Mouse (Mus musculus) R1 (cell line): ENCODE data around the gene Cldn7.
"Not testable (repeated sequence)": the region's sequence is repeated elsewhere in the genome, so short reads cannot be mapped to it uniquely, and the experiment has no call there.

ENCODE experiments used
- DNase-seq: peaks from one replicate; pipeline ENCODE4 v3.0.0-alpha.2; 2018; ENCODE audit warnings: low read depth, low spot score

The Cldn7 gene

DNA sequence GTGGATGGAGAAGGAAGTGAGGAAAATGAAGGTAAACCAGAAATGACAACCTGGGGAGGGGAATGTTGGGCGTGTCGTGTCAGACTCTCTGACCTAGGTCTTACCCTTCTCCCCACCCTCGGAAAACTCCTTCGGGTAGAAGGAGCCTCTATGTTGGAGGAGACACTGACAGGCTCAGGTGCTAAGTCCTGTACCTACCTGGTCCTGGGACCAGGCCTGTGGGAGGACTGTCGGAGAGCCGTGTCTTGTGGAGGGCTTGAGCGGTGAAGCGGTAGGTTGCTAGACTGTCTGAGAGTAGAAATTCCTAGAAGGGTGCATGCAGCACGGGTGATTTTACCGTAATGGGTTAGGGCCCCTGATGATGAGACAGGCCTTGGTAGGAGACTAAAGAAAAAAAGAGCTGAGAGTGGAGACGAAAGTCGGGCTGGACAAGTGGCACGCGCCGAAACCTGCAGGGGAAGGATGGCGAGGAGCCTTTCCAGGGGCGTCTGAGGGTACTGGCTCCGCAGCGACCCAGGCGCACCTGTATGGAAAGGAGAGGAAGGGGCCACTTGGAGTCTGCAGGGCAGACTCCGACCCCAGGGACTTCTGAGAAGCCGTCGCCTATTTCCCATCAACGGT, at the start of gene Cldn7:
Gene Cldn7, plus strand, starts transcription at position 130 of the 621 bp plus-strand sequence.
- no peak for DNase-seq

DNA sequence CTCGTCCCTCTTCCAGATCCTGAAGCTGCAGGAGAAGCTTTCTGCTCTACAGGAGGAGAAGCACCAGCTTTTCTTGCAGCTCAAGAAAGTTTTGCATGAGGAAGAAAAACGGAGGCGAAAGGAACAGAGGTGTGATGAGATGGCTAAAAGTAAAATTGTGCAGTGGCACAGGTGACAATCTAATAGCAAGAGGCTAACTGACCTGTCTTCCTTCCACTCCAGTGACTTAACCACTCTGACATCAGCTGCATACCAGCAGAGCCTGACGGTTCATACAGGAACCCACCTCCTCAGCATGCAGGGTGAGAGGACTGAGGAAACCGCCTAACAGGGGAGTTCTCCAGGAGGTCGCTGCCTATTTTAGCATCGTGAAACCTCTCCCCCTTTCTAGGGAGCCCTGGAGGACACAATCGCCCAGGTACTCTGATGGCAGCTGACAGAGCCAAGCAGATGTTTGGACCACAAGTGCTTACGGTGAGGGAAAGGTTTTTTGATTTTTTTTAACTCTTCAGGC, 49.6 kb upstream of the Cldn7 start:
- DNase-seq: peak; percentile 24

DNA sequence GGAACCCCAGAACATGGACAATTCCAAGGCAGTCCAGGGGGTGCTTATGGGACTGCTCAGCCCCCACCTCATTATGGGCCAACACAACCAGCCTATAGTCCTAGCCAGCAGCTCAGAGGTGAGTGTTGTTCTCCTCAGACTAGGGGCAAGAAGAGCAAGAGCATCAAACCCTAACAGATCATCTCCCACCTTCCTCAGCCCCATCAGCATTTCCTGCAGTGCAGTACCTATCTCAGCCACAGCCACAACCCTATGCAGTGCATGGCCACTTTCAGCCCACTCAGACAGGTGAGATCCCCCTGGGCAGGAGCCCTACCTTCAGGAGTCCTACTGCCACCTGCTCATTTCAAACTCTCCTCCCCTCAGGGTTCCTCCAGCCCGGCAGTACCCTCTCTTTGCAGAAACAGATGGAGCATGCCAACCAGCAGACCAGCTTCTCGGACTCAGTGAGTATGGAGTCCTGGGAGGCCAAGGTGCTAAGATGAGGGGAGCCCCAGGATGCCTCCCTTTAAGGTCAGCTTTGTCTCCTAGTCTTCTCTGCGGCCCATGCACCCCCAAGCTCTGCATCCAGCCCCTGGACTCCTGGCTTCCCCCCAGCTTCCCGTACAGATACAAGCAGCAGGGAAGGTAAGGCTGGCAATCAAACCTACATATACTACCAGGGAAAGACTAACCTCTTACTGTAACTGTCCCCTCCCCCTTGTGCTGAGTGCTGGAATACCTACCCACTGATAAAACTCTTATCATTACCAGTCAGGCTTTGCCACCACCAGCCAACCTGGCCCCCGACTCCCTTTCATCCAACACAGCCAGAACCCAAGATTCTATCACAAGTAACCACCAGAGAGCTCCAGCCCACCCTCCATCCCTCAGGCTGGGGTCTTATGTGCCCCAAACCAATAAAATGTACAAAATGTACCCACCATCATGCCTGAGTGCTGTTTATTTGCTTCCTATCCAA, 48.6 kb upstream of the Cldn7 start:
- DNase-seq: peak; percentile 46

DNA sequence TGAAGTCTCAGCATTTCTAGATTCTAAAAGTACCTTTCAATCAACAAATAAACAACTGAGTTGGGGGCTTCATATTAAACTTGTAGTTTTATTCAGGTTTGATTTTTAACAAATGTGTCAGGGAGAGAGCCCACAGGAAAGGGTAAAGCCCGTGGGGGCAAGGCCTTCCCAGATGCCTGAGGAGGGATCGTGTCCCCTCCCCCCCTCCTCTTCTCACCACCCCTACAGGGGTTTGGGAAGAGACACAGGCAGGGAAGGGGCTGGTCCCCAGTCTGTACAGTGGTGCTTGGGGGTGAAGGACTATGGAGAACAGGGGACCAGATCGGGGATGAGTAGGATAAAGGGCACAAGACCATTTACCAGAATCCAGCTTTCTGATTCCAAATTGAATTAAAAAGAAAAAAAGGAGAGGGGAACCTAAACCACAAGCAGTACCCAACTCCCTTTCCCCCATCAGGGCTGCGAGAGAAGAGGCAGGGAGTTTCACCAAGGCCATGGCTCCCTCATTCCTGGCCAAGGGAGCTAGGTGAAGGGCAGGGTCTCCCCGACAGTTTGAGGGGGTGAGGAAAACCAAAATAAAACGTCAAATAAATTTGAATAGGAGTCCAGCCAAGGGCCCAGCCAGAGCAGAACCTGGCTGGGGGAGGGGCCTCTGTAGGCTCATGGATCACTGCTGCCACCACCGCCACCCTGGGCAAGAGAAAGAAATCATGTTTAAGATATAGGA, 47.8 kb upstream of the Cldn7 start:
- DNase-seq: not testable (repeated sequence)

DNA sequence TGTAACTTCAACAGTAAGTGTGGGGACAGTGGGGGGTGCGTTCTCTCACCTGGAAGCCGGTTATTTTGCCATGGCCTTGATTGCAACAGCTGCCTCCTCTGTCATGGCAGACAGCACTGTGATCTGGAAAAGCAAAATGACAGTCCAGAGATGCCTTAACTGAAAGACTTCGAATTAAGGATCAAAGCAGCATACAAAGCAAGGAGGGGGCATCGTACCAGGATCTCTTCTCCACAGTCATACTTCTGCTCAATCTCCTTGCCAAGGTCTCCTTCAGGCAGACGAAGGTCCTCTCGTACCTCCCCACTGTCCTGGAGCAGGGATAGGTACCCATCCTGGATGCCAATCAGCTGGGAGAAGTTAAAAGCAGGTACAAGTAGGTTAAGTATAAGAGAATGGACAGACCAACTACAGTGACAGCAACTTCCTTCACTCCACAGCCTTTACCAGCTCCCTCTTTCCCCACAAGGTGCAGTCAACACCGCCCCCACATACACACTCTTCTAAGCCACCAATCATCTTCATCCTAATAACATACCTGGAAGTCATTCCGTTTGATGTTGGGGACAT, 47.1 kb upstream of the Cldn7 start:
- no peak for DNase-seq

DNA sequence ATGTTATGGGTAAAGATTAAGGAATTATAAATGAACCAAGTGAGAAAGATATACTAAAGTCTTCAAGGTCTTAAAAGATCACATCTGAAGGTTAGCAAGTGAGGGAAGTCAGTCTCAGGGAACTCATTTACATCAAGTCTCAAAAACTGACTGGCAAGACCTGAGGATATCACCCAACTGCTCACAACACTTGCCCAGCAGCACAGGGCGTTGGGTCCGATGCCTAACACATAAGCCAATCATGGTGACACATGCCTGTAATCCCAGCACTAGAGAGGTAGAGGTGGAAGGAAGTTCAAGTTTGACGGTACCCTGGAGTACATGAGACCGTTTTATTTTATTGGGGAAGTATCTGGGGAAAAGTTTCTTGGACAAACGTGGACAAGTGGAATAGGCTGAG, 46.5 kb upstream of the Cldn7 start:
- no peak for DNase-seq

DNA sequence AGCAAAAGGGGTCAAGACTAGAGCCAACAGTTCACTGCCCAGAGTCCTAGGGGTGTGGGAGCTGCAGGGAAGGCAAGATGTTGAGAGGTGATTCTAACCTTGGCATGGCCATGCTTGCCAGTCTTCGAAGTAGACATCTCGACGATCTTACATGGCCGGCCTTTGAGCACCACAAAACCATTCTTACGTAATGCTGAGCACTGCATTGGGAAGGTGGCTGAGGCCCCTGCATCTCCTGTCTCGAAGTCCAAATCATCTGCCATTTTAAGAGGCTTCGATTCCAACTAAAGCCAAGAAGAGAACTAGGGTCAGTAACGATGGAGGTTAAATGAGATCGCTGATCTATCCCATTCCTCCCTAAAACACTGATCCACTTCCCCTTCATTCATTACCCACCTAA, 45.5 kb upstream of the Cldn7 start:
- no peak for DNase-seq

DNA sequence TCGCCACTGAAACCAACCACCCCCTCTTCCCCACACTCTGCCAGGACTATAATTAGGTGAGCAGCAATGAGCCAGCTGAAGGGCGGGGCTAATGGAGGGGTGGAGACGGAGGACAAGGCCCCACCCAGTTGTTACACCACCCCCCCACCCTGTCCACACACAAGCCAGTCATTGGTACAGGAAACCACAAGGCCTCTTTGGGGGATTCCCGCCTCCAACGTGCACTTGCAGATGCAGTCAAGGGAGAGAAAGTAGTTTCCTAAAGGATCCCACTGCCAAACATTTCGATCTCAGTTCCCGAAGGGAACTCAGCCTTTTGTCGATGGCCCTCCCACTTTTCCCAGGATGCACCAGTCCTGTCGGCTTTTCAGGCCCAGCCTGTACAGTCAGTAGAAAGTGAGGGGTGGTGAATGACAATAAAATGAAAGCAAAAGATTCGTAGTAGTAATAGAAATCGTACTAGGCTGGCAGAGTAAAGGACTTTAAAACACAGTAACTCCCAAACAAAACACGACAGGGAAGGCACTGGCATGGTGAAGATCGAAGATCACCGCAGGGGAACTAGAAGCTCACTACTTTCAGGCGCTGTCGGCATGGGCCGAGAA, 44.8 kb upstream of the Cldn7 start:
- peak; percentile 93 for DNase-seq

DNA sequence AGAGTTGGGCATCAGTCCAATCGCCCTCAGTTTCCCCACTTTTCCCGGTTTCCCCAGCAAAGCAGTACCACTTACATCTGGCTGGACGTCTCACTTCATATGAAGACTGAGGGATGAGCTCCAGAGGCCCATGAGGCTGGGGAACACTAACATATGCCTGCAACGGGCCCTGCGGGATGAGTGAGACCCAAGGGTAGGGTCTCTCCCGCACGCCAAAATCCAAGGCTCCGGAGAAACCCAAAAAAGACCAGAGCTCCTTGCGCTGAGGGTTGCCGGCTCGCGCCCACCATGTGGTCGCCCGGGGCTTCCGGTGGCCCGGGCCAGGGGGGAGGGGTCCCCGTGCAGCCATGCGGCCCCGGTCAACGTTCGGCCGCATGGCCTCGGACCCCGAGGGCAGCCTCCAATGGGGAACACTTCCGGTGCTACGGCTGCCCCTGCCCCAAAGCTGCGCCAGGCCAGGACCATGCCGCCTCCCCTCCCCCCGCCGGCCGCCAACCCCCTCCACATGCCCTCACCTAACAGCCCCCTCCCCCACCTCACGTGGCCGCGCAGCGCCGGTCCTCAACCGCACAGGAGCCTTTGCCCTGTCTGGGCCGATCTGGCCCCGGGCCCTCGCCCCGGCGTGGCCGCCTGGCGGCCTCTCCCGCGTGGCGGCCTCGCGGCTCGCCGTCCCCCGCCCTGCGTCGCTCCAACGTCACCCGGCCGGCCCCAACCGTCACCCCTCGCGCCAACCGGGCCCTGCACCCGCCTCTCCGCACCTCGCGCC, 44.1 kb upstream of the Cldn7 start:
- DNase-seq: peak; percentile 72

DNA sequence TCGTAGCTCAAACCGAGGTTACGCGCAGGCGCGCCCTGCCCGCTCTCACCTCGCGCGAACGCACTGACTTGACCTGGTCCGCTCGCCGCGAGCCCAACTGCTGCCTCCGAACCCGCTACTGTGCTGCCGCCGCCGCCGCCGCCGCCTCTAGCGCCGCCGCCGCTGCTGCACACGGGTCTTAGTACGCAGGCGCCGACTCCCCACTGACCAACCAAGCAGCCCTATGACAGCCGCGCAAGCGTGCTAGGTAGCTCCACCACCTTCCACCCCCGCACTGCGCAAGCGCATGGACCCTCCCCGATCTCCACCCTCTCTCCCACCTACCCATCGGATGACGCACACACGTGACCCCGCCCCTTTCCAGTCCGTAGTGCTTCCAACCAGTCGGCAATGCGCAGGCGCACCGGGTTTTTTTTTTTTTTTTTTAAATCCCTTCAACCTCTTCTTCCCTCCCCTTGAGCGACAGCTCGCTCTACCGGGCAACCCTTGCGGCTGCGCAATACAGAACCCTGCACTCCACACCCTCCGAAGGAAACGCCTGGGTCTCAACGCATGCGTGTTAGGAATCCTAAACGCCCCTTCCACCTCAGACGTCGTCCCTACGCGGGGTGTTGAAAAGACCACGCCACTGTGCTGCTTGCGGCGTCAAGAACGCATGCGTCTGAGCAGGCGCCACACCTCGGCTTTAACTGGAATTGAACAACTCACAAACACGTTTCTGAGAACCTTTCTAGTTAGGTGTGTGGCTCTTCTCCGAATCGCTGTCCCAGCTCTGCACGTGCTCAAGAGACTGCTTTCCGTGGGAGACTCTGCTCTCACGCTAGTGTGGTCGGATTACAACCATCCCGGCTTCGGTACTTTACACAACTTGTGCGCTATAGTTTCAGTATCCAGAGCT, 43.2 kb upstream of the Cldn7 start, which contains the start of gene Eif5a:
Gene Eif5a, minus strand, starts transcription at position 845 of the 898 bp plus-strand sequence.
- peak; percentile 100 for DNase-seq

DNA sequence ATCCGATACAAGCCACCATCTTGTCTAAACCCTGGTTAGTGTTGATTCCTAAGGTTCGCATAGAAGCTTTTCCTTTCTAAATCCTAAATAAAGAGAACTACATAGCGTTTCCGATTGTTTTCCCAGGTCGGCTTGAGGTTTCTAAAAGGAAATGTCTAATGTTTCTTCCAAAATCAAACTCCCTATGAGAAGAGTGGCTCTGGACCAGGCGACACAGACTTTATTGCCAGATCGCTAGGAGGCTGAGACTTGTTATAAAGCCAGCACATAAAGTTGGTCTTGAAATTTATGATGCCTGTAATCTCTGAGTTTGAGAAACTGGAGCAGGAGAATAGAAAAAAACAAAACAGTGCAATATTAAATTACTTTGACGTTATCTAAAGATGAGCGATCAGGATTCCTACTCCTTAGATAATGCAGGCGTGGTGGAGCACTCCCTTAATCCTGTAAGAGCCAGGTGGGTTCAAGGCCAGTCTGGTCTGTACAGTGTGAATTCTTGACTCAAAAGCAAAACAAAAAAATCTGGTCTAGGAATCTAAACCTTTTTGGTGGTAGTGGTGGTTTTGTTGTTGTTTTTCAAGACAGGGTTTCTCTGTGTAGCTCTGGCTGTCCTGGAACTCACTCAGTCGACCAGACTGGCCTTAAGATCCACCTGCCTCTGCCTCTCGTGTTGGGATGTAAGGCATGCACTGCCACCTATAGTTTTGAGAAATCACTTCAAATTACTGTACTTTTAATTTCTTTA, 42.4 kb upstream of the Cldn7 start:
- DNase-seq: peak; percentile 64

DNA sequence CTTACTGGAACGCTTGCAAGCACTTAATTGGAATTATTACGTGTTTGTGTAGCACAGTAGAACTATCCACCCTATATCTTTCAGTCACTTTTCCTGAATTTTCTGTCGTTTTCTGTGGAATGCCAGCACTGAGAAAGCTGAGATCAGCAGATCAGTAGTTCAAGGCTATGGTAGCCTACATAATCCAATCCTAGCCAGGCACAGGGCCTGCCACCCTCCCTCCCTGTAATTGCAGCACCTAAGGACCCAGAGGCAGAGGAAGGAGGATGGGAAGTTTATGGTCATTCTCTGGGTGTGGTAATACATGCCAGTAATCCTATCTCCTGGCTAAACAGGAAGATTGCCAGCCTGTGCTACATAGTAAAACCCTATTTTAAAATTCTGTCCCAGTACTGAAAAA, 41.8 kb upstream of the Cldn7 start:
- DNase-seq: no peak

DNA sequence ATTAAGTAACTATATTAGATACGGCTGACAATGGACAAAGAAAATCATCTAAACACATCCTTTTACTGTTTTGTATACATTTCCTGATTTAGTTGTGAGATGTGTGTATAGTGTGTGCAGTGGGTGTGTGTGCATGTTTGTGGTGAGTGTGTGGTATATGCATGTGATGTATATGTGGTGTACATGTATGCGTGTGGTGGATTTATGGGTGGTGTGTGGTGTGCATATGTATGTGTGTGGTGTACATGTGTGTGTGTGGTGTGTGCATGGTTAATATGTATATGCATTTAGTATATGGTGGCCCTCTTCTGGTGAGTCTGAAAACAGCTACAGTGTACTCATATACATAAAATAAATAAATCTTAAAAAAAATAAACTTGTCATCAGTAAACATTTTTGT, 37.1 kb upstream of the Cldn7 start:
- DNase-seq: no peak

DNA sequence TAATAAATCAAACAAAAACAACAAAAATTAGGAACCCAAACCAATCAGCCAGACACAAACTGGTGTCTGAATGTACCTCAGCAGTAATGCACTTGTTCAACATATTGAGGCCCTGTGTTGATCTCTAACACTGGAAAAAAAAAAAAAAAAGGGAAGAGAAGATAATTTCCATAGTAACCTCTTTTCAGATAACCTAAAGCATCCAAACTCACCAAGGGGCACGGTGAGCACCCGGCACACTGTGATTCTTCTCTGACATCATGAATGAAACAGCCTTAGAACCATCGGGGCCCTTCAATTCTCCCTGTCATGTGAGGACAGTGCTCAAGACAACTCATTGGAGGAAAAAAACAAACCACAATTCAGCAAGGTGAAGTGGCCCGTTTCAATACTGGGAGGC, 34.9 kb upstream of the Cldn7 start:
- no peak for DNase-seq

DNA sequence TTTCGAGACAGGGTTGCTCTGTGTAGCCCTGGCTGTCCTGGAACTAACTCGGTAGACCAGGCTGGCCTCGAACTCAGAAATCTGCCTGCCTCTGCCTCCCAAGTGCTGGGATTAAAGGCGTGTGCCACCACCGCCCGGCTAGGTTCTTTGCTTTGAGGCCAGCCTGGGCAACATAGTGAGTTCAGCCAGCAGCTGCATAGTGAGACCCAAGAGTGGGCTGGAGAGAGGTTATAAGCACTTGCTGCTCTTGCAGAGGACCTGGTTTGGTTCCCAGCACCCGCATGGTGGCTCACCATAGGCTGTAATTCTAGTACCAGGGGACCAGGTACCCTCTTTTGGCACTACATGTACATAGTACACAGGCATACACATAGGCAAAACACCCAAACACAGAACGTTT, 34.4 kb upstream of the Cldn7 start:
- not testable (repeated sequence) for DNase-seq

DNA sequence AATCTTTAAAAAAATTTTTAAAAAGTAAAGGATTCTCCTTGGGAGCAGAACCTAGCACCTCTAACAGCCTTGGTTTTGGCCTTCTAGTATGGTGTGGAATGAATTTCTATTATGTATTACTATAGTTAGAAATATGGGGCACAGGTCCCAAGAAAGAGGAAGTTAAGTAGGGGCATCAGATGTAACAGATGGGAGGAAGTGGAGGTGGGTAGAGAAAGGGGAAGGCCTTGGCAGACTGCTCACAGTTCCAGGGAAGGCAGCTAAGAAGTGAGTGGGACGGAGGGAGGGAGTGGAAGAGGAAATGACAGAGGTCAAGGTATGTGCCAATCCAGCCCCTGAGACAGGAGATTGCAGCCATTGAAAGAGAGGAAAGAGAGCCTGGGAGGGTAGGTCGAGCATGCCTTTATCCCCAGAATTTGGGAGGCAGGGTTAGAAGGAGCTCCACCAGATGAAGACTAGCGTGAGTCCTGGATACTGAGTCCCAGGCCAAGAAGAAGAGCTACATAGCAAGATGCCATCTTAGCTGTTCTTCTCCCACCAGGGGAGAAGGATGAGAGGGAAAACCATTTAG, 33.5 kb upstream of the Cldn7 start:
- DNase-seq: no peak

DNA sequence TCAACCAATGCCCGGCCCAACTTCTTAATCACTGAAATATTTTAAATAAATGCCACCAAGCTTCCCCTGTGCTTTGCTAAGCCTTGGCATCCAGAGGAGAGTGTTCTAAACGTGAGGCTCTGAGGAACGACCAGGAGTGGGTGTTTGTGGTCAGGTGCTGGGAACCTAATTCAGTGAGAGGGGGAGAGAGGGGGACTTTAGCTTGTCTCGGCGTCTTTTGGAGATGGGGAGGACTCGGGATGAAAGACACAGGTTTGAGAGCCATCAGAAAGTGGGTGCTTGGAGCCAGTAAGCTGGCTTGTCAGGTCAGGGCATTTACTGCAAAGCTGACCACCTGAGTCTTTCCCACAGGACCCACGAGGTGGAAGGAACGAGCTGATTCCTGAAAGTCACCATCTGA, 32.8 kb upstream of the Cldn7 start:
- DNase-seq: no peak

DNA sequence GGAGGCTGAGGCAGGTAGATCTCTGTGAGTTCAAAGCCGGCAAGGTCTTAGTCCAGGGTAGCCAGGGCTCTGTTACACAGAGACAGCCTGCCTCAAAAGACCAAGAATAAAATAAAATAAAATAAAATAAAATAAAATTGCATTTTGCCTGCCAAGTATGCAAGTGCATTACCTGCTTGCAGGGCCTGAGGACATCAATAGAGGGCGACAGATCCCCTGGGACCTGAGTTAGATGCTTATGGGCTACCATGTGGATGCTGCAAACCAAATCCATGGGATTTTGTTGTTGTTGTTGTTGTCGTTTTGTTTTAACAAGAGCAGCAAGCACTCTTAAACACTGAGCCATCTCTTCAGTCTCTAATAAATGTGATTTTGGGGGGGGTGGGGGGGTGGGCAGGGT, 32.3 kb upstream of the Cldn7 start:
- peak; percentile 47 for DNase-seq
